Mouse (Mus musculus) E14TG2a.4 (cell line): ENCODE measurements around the gene Llgl2.

Source experiments
- CTCF ChIP-seq: conservative IDR thresholded peaks from 2 replicates; pipeline ENCODE4 v1.5.1; 2014; ENCODE audit warnings: low read length
- NANOG ChIP-seq: IDR thresholded peaks from 2 replicates; pipeline ENCODE4 v1.6.1; 2014; ENCODE audit warnings: borderline replicate concordance, low read length, mixed read lengths
- POU5F1 ChIP-seq: IDR thresholded peaks from 2 replicates; pipeline ENCODE4 v1.6.1; 2014; ENCODE audit warnings: low read length, borderline replicate concordance

GRCm38 (mm10) chr11:115834033-115834432, 10.2 kb downstream of the Llgl2 start:
- no peak for TF ChIP-seq CTCF
- no peak for TF ChIP-seq POU5F1
- TF ChIP-seq NANOG: no peak
